Mouse (Mus musculus): ENCODE measurements around the gene Ppme1. TPM values are rescaled to one million over a fixed set of nuclear protein-coding genes. Genes with fewer than 3 reads are reported as not detected.
A peak's percentile ranks its signal among the peaks of the same experiment; 100 is the strongest.

Gene Ppme1
- 79.1 and 84.2 TPM in 2 replicates for polyA plus RNA-seq (2016; fragmentation: Nextera tagmentation; extraction: Ambion mirVana)

GRCm38 (mm10) chr7:100371495-100372451 lies at the start of gene Ppme1, which contains the start of gene C2cd3:
TSS of gene Ppme1 (minus strand) at chr7:100372307.
TSS of gene C2cd3 (plus strand) at chr7:100372233.
- H3K36me3 ChIP-seq, result peaks cover 29% of the 10 kb centered on the region
- WGBS, result under 1% methylated on average over 54 of the region's 54 CpGs

GRCm38 (mm10) chr7:100408684-100409083 lies 36.6 kb upstream of the Ppme1 start:
- H3K4me3 ChIP-seq, result no peak overlapping the region
- no peak for DNase-seq (ENCODE audit: low spot score)
- WGBS, result 96% methylated on average over 4 of the region's 4 CpGs
- H3K27me3 ChIP-seq (ENCODE audit: low read depth, poor library complexity, severe bottlenecking), result no peaks in the 10 kb centered on the region
- H3K27ac ChIP-seq, result no peak overlapping the region
- H3K4me1 ChIP-seq, result no peaks in the 10 kb centered on the region
- no peaks in the 10 kb centered on the region for H3K9me3 ChIP-seq (replicated peaks)
- peaks cover 98% of the 10 kb centered on the region for H3K36me3 ChIP-seq

More at GRCm38 (mm10) chr7:100371495-100372451, at the start of gene Ppme1, which contains the start of gene C2cd3:
- H3K27me3 ChIP-seq (ENCODE audit: low read depth, poor library complexity, severe bottlenecking), result no peaks in the 10 kb centered on the region
- DNase-seq (ENCODE audit: low spot score), result peak; percentile 99
- H3K4me1 ChIP-seq, result peaks cover 18% of the 10 kb centered on the region
- H3K9me3 ChIP-seq (replicated peaks), result no peaks in the 10 kb centered on the region
- peak within 1 kb of the TSS; percentile 84 for H3K4me3 ChIP-seq
- peak within 1 kb of the TSS; percentile 93 for H3K27ac ChIP-seq

- WGBS, result 92% methylated on average over 5 of the region's 5 CpGs
- Histone ChIP-seq H3K36me3 (peaks cover 98% of the 10 kb centered on the region), H3K9me3 (replicated peaks) (no peaks in the 10 kb centered on the region), H3K4me1 (no peaks in the 10 kb centered on the region), H3K27me3 (ENCODE audit: low read depth, poor library complexity, severe bottlenecking) (no peaks in the 10 kb centered on the region), H3K27ac (no peak overlapping the region), H3K4me3 (no peak overlapping the region)
- no peak for DNase-seq (ENCODE audit: low spot score)
Observed at GRCm38 (mm10) chr7:100407677-100408076, 35.6 kb upstream of the Ppme1 start.

- Histone ChIP-seq H3K4me1 (no peaks in the 10 kb centered on the region), H3K9me3 (replicated peaks) (no peaks in the 10 kb centered on the region), H3K27me3 (ENCODE audit: low read depth, poor library complexity, severe bottlenecking) (no peaks in the 10 kb centered on the region), H3K27ac (no peak overlapping the region), H3K36me3 (peaks cover 82% of the 10 kb centered on the region), H3K4me3 (no peak overlapping the region)
- no peak for DNase-seq (ENCODE audit: low spot score)
- 85% methylated on average over 4 of the region's 4 CpGs for WGBS
Observed at GRCm38 (mm10) chr7:100402715-100403114, 30.6 kb upstream of the Ppme1 start.

GRCm38 (mm10) chr7:100400899-100401539 lies 28.9 kb upstream of the Ppme1 start:
- H3K9me3 ChIP-seq (replicated peaks), result no peaks in the 10 kb centered on the region
- DNase-seq (ENCODE audit: low spot score), result no peak
- no peaks in the 10 kb centered on the region for H3K27me3 ChIP-seq (ENCODE audit: low read depth, poor library complexity, severe bottlenecking)
- 31% methylated on average over 4 of the region's 4 CpGs for WGBS
- H3K4me3 ChIP-seq, result no peak overlapping the region
- H3K27ac ChIP-seq, result no peak overlapping the region
- H3K36me3 ChIP-seq, result peaks cover 81% of the 10 kb centered on the region
- no peaks in the 10 kb centered on the region for H3K4me1 ChIP-seq

GRCm38 (mm10) chr7:100399231-100399913 lies 27.3 kb upstream of the Ppme1 start:
- no peaks in the 10 kb centered on the region for H3K4me1 ChIP-seq
- H3K9me3 ChIP-seq (replicated peaks), result no peaks in the 10 kb centered on the region
- H3K27me3 ChIP-seq (ENCODE audit: low read depth, poor library complexity, severe bottlenecking), result no peaks in the 10 kb centered on the region
- no peak for DNase-seq (ENCODE audit: low spot score)
- H3K36me3 ChIP-seq, result peaks cover 83% of the 10 kb centered on the region
- H3K4me3 ChIP-seq, result no peak overlapping the region
- no peak overlapping the region for H3K27ac ChIP-seq
- 74% methylated on average over 8 of the region's 8 CpGs for WGBS

- H3K4me3 ChIP-seq, result no peak overlapping the region
- no peak overlapping the region for H3K27ac ChIP-seq
- WGBS, result 84% methylated on average over 2 of the region's 2 CpGs
- no peaks in the 10 kb centered on the region for H3K27me3 ChIP-seq (ENCODE audit: low read depth, poor library complexity, severe bottlenecking)
- no peaks in the 10 kb centered on the region for H3K4me1 ChIP-seq
- peaks cover 97% of the 10 kb centered on the region for H3K36me3 ChIP-seq
- DNase-seq (ENCODE audit: low spot score), result no peak
- no peaks in the 10 kb centered on the region for H3K9me3 ChIP-seq (replicated peaks)
Observed at GRCm38 (mm10) chr7:100392265-100392664, 20.2 kb upstream of the Ppme1 start.

- no peaks in the 10 kb centered on the region for H3K27me3 ChIP-seq (ENCODE audit: low read depth, poor library complexity, severe bottlenecking)
- H3K4me3 ChIP-seq, result no peak overlapping the region
- peaks cover 87% of the 10 kb centered on the region for H3K36me3 ChIP-seq
- no peak overlapping the region for H3K27ac ChIP-seq
- WGBS, result 90% methylated on average over 8 of the region's 8 CpGs
- no peaks in the 10 kb centered on the region for H3K9me3 ChIP-seq (replicated peaks)
- no peaks in the 10 kb centered on the region for H3K4me1 ChIP-seq
- DNase-seq (ENCODE audit: low spot score), result no peak
Observed at GRCm38 (mm10) chr7:100390166-100390565, 18.1 kb upstream of the Ppme1 start.

- WGBS, result 92% methylated on average over 2 of the region's 2 CpGs
- no peaks in the 10 kb centered on the region for H3K4me1 ChIP-seq
- no peaks in the 10 kb centered on the region for H3K27me3 ChIP-seq (ENCODE audit: low read depth, poor library complexity, severe bottlenecking)
- H3K36me3 ChIP-seq, result peaks cover 85% of the 10 kb centered on the region
- H3K27ac ChIP-seq, result no peak overlapping the region
- H3K4me3 ChIP-seq, result no peak overlapping the region
- no peak for DNase-seq (ENCODE audit: low spot score)
- H3K9me3 ChIP-seq (replicated peaks), result no peaks in the 10 kb centered on the region
Observed at GRCm38 (mm10) chr7:100388174-100388573, 16.1 kb upstream of the Ppme1 start.

- Histone ChIP-seq H3K4me1 (no peaks in the 10 kb centered on the region), H3K4me3 (no peak overlapping the region), H3K9me3 (replicated peaks) (no peaks in the 10 kb centered on the region), H3K36me3 (peaks cover 84% of the 10 kb centered on the region), H3K27me3 (ENCODE audit: low read depth, poor library complexity, severe bottlenecking) (no peaks in the 10 kb centered on the region), H3K27ac (no peak overlapping the region)
- WGBS, result 91% methylated on average over 2 of the region's 2 CpGs
- DNase-seq (ENCODE audit: low spot score), result no peak
Observed at GRCm38 (mm10) chr7:100383207-100383606, 11.1 kb upstream of the Ppme1 start.

- H3K9me3 ChIP-seq (replicated peaks), result no peaks in the 10 kb centered on the region
- no peak overlapping the region for H3K4me3 ChIP-seq
- DNase-seq (ENCODE audit: low spot score), result no peak
- H3K36me3 ChIP-seq, result peaks cover 86% of the 10 kb centered on the region
- no peaks in the 10 kb centered on the region for H3K4me1 ChIP-seq
- H3K27me3 ChIP-seq (ENCODE audit: low read depth, poor library complexity, severe bottlenecking), result no peaks in the 10 kb centered on the region
- H3K27ac ChIP-seq, result no peak overlapping the region
Observed at GRCm38 (mm10) chr7:100381161-100381560, 9.1 kb upstream of the Ppme1 start.

- H3K36me3 ChIP-seq, result peaks cover 85% of the 10 kb centered on the region
- H3K27ac ChIP-seq, result no peak overlapping the region
- WGBS, result 89% methylated on average over 2 of the region's 2 CpGs
Observed at GRCm38 (mm10) chr7:100378257-100378656, 6.2 kb upstream of the Ppme1 start.

More at GRCm38 (mm10) chr7:100378257-100378656, 6.2 kb upstream of the Ppme1 start:
- Histone ChIP-seq H3K4me1 (0 out of 2 replicates have a peak, but pooled peaks cover 2% of the 10 kb centered on the region), H3K27me3 (ENCODE audit: low read depth, poor library complexity, severe bottlenecking) (no peaks in the 10 kb centered on the region), H3K9me3 (replicated peaks) (no peaks in the 10 kb centered on the region), H3K4me3 (no peak overlapping the region)
- DNase-seq (ENCODE audit: low spot score), result no peak

Measured in limb, embryonic 10.5 days (tissue).